Mouse (Mus musculus) E14TG2a.4 (cell line): ENCODE results near the gene Eaf1.

ENCODE experiments used
- CTCF ChIP-seq: conservative IDR thresholded peaks from 2 replicates; pipeline ENCODE4 v1.5.1; 2014; ENCODE audit warnings: low read length
- POU5F1 ChIP-seq: IDR thresholded peaks from 2 replicates; pipeline ENCODE4 v1.6.1; 2014; ENCODE audit warnings: low read length, borderline replicate concordance

GRCm38 (mm10) chr14:31488055-31488454, 6.1 kb upstream of the Eaf1 start:
- TF ChIP-seq CTCF (no peak), POU5F1 (no peak)
